Mouse (Mus musculus): ENCODE results near the gene Fzd5.

The Fzd5 gene

GRCm38 (mm10) chr1:64737502-64738179 lies at the start of gene Fzd5:
TSS of gene Fzd5 (minus strand) at chr1:64737751.
- peak; percentile 98 for DNase-seq

- peak; percentile 59 for DNase-seq
These were observed 42.3 kb upstream of the Fzd5 start for GRCm38 (mm10) chr1:64779863-64780262.

DNA sequence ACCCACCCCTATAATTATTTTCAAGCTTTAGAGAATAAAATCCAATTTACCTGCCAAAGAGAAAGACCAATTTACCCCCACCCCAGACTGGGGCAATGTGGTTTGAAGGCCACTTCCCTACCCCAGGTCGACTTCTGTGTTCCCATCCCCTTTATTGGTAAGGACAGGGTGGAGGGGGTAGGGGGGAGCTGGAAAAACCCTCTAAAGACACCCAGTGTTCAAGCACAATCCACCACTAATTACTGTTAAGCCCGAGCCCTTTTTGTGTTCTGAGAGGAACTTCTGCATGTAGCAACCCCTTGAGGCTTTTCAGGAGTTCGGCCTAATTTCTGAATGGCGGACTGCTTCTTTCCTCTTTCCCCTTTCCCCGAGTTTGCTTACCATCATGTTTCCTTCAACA lies 41.9 kb upstream of the Fzd5 start:
- peak; percentile 31 for DNase-seq

DNA sequence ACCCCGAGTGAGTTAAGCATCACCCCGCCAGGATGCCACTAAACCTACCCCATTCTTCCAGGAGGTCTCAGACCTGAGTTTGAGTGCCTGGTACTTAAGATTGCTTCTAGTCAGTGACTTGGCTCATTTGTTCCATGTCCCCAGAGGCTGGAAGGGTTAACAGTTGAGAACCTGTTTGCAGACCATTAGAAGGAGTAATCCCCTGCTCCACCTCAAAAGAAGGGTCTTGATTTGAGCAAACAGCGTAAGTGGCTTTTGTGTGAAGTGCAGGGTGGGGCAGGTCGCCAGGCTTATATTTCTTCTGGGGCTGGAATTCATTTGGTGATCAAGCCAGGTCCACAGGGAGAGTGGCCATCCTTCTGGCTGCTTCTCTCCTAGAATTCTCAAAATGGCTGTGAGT lies 35.8 kb upstream of the Fzd5 start:
- no peak for DNase-seq

GRCm38 (mm10) chr1:64770169-64770568 lies 32.6 kb upstream of the Fzd5 start:
- no peak for DNase-seq

DNA sequence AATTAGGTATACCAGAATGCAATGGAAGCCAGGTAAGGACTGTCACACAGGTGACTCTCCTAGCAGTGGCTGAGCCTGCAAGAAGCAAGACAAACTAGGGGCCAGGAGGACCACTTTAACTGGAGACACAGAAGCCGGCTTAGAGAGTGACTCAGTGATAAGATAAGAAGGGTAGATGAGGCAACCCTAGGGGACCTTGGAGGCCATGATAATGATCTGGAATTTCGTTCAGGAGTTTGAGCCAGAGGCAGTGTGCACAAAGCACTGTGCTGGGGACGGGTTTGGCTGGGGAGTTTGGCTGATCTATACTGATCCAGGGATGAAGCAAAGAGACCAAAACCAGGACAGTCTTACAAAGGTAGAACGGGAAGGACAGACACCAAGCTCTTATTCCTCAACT lies 24.1 kb upstream of the Fzd5 start:
- no peak for DNase-seq

DNA sequence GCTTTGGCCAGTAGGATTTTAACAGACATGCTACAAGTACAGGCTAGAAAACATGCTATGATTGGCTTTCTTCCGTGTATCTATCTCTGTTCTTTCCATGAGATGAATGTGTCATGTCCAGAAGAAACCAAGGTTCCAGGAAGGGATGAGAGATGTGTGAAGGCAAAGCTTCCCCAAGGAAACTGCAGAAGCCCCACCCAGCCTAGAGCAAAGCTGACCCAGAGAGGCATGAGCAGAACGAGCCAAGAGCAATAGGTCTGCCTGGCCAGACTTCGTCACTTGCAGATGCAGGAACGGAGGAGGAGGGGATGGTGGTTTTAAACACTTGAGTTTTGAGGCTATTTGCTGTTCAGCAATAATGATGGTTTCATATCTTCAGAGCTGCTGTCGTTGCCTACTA lies 20.2 kb upstream of the Fzd5 start:
- no peak for DNase-seq

- DNase-seq, result no peak
These were observed 19.7 kb upstream of the Fzd5 start for GRCm38 (mm10) chr1:64757254-64757653.

DNA sequence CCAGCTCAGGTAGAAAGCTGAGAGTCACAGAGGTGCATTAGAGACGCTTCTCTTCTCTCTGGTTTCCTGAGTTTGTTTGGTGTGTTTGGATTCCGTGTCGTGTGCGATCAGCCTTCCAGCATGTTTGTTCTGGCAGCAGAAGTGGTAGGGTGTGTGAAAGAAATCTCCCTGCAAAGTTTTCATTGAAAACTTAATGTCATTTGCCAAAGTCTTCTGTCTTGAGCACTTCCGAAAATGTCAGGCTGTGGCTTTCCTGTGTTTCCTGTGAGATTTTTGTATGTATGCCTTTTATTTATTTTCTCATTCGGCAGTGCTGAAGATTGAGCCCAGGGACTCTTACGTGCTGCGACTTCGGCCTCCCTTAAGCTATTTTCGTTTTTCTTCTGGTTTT lies 19.1 kb upstream of the Fzd5 start:
- DNase-seq, result no peak

DNA sequence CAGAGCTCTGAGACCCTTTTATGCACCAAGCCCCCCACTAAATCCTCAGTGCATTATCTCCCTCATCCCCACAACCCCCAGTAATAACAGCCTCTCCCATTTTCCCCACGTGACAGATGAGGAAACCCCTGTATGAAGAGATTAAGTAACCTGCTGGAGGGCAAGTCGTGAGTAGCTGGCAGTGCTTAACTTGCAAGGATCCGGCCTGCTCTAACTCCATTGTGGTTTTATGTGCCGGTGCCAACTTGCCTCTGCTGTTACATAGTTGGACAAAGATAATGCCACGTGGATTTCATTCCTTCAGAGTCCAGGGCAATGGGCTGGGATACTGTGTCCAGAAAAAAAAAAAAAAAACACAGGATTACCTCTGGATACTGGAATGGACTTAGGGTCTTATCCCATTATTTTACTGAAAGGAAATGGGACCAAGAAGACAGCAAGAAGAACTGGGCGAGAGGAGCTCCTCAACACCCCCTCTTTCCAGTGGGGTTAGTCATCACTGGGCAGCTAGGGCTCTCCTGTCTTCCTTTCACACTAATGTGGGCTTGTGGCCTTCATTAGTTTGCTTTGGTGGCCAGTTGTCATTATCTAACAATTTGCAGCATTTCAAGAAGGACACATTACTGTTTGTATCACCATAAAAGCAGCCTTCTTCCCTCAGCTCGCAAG lies 18.6 kb upstream of the Fzd5 start:
- DNase-seq, result no peak

DNA sequence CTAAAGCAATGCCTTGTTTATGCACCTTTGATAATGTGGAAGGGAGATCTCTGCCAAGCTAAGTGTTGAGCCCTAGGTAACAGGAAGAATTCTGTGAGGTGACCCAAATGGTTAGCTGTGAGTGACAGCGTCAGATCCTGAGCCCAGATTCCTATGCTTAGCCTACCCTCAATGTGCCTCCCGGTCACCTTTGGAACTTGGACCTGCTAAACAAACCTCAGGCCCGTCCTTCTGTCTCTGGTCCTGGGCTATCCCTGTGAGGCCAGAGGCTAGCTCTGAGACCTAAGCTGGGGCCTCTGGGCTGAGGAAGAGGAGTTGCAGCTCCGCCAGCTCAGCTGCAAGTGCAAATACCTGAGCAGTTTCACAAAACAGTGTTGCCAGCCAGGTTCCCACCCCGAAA lies 17.1 kb upstream of the Fzd5 start:
- DNase-seq, result no peak

GRCm38 (mm10) chr1:64753668-64754067 lies 16.1 kb upstream of the Fzd5 start:
- no peak for DNase-seq

DNA sequence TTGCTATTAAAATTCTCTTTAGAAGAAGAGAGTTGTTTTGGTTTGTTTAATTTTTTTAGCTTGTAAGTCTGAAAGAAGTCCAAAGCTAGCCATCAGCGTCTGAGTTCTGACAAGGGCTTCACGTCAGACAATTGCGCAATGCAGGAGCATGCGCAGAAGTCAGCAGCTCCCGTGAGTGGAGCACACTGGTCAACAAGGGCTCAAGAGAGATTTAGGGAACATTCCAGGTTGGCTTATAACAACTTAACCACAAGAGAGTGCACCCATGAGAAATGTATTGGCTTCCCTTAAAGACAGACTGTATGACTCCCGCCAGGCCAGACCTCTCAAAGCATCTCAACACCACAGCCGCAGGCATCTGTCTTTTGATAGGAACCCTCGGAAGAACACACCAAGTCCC lies 15.6 kb upstream of the Fzd5 start:
- no peak for DNase-seq

DNA sequence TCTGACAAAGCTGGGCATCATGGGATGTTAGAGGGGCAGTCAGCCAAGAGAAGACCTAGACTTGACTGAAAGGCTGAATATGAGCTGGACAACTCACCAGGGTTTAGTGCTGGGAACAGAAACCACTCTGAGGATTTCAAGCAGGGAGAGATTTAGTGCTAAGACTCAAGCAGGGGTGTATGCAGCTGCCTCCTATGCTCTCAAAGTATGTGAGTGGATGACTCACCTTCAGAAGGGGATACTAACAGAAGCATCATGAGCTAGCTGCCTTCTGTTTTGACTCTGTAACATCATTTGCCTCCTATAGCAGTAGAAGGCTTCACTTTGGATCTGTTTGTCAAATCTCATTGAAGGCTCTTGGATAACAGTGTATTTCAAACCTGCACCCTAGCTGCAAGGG lies 7.1 kb upstream of the Fzd5 start:
- no peak for DNase-seq

- no peak for DNase-seq
These were observed 5.3 kb upstream of the Fzd5 start for GRCm38 (mm10) chr1:64742741-64743408.

GRCm38 (mm10) chr1:64738661-64739082 lies 1.1 kb upstream of the Fzd5 start:
- peak; percentile 71 for DNase-seq

DNA sequence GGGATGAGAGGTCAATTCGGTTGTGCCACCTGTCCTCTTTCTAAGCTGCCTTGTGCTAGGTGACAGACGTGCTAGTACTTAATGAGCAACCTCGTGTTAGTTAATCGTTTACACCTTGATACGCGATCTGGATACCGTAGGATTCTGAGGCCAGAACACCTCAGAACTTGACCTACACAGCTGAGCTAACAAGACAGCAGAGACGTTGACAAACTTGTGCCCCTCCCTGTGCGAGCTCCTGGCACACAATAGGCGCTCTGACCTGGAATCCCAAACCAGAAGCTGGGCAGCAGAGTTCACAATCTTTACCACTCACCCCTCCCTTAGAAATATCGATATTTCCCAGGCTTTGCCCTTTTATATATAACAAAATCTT lies 617 bp upstream of the Fzd5 start:
- DNase-seq, result peak; percentile 42

DNA sequence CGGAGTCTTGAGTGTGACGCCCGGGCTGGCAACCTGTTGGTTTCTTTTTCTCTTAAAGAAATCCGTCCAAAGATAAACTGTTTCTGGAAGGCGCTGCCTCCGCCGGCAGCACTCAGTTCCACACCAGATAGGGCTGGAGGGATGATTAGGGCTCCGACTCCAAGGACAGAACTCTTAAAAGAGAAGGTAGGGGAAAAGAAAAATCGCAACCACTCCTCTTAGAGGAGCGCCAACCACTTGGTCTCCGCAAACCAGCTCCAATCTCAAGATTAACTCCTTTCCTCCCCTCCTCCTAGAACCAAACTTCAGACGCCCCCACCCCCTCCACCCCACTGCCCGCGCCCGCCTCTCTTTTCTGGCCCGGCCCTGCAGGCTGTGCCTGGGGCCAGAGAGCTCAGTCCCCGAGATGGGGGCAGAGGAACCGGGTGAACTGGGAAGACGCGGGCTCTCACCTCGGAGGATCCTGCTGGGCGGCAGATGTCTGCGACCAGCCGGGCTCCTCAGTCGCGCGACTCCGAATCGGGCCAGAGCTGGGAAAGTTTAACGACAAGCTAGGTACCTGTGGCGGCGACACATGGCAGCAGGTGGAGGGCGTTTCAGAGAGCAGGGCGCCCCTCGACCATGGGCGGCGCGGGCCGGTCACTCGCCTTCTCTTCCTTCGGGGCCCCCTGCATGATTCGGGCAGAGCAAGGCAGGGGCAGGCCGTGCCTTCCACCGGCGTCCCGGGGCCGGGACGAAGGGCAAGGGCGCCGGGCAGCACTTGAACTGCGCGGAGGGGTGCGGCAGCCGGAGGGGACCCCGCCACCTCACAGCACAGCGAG lies 660 bp downstream of the Fzd5 start:
- peak; percentile 43 for DNase-seq

- DNase-seq, result peak; percentile 81
These were observed 1.5 kb downstream of the Fzd5 start for GRCm38 (mm10) chr1:64735781-64736680.

DNA sequence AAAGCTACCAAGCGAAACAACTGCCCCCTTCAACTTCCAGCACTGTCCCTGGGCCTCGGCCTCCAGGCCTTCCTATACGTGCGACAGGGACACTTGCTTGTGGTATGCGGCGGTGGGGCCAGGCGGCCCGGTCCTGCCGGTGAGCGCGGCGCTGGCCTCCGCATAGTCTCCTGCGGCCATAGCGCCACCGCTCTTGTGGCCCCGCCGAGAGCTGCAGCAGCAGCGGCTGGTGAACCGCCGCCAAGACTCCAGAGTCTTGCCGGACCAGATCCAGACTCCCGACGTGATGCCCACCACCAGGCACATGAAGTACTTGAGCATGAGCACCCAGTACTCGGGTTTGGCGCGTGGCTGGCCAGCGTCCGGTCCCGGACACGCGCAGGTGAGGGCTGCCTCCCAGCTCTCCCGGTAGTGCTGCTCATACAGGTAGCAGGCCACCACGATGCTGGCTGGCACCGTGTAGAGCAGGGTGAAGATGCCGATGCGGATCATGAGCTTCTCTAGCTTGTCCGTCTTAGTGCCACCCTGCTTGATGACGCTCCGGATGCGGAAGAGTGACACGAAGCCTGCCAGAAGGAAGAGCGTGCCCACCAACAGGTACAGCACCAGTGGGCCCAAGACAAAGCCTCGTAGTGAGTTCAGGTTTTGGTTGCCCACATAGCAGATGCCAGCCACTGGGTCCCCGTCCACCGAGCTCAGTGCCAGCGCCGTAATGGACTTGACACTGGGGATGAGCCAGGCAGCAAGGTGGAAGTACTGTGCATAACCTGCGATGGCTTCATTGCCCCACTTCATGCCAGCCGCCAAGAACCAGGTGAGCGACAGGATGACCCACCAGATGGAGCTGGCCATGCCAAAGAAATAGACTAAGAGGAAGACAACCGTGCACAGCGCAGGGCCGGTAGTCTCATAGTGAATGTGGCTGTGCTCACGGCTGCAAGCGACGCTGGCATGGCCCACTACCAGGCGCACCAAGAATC lies 2.5 kb downstream of the Fzd5 start:
- peak; percentile 78 for DNase-seq
